Mouse (Mus musculus) liver, embryonic 12.5 days (tissue): Measurements from ENCODE around the gene Thsd1. TPM values are rescaled to one million over a fixed set of nuclear protein-coding genes. Genes with fewer than 3 reads are reported as not detected.
A peak's percentile ranks its signal among the peaks of the same experiment; 100 is the strongest.

Experiments
- ATAC-seq: fragments of 200-750 bp; cut with Nextera tagmentation; 2 replicates; pipeline ENCODE4 v1.8.0; 2017; ENCODE audit warnings: moderate number of reproducible peaks, mild to moderate bottlenecking, moderate library complexity
- H3K27ac ChIP-seq: fragments of 300-500 bp; sonication (generic); 2 replicates; pipeline ENCODE4 v1.5.1; 2016; ENCODE audit warnings: mild to moderate bottlenecking
- H3K27me3 ChIP-seq: fragments of 300-500 bp; sonication (generic); replicated peaks from 2 replicates; pipeline ENCODE4 v1.6.1; 2016; ENCODE audit warnings: mild to moderate bottlenecking, moderate library complexity
- H3K36me3 ChIP-seq: fragments of 300-500 bp; sonication (generic); 2 replicates; pipeline ENCODE4 v1.6.1; 2016; ENCODE audit warnings: mild to moderate bottlenecking, moderate library complexity
- H3K4me1 ChIP-seq: fragments of 300-500 bp; sonication (generic); 2 replicates; pipeline ENCODE4 v1.6.1; 2016
- H3K4me2 ChIP-seq: fragments of 300-500 bp; sonication (generic); 2 replicates; pipeline ENCODE4 v1.6.1; 2016; ENCODE audit warnings: mild to moderate bottlenecking, moderate library complexity
- H3K4me3 ChIP-seq: fragments of 300-500 bp; sonication (generic); 2 replicates; pipeline ENCODE4 v1.5.1; 2016; ENCODE audit warnings: mild to moderate bottlenecking, moderate library complexity
- H3K9ac ChIP-seq: fragments of 300-500 bp; sonication (generic); 2 replicates; pipeline ENCODE4 v1.6.1; 2016; ENCODE audit warnings: mild to moderate bottlenecking, moderate library complexity
- H3K9me3 ChIP-seq: fragments of 300-500 bp; sonication (generic); replicated peaks from 2 replicates; pipeline ENCODE4 v1.6.1; 2016; ENCODE audit warnings: mild to moderate bottlenecking, moderate library complexity
- WGBS: fragments of 180-500 bp; shearing (Covaris S2); methylation state at CpG from one replicate; pipeline ENCODE4 v1.1.7; 2016; ENCODE audit not compliant: insufficient replicate concordance; 5-methylcytosine and 5-hydroxymethylcytosine counted together
- polyA plus RNA-seq: library from polyadenylated mRNA; unstranded; fragments of >200 nt; fragmentation: Nextera tagmentation; extraction: Ambion mirVana; gene quantifications from 2 replicates; pipeline ENCODE4 v1.2.1, GENCODE M21; 2016

Thsd1 gene
- 4.2 and 4.5 TPM in 2 replicates for polyA plus RNA-seq

DNA sequence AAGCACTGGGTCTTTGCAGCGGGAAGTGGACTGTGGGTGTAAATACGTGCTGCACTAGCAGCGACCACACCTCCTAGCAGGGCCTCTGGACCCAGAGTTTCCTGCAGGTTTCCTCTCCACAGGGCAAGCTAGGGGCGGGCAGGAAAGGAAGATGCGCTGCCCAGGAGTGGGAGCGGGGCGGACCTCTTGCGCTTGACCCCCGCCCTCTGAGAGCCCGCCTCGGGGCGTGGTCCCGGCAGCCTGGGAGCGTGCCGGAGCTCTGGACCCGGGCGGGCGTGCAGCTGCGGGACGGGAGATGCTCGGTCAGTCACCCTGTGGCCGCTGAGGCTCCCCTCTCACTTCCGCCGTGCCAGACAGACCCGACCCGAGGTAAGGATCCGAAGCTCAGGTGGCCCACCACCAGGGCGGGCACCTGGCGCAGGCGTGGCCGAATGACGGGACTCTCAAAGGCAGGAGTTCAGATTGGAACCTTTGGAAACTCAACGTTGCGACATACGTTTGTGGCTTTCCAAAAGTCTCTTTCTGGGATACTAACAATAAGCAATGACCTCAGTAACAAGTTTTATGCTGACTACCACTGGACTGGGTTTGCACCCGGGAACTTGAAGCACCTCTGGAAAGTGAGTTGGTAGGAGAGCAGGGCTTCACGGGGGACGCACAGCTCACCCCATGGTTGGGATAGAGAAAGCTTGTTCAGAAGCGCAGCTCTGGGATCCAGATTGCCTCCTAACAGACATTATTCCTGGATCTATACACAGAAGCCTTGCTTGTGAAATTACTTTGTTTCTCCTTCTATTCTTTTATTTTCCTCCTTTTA, at the start of gene Thsd1:
TSS of gene Thsd1 (plus strand) at position 253 of the 817 bp plus-strand sequence.
- WGBS = under 1% methylated on average over 39 of the region's 39 CpGs
- peaks cover 37% of the 10 kb centered on the region for H3K27me3 ChIP-seq
- ATAC-seq = peak; percentile 77
- H3K4me1 ChIP-seq = peaks cover 7% of the 10 kb centered on the region; the same call in 1 of the 2 replicates
- no peaks in the 10 kb centered on the region for H3K9me3 ChIP-seq
- H3K4me3 ChIP-seq = peak within 1 kb of the TSS; percentile 53
- H3K27ac ChIP-seq = no peak within 1 kb of the TSS
- peaks cover 2% of the 10 kb centered on the region; the same call in 1 of the 2 replicates for H3K36me3 ChIP-seq
- peak within 1 kb of the TSS; percentile 67 for H3K4me2 ChIP-seq
- no peak within 1 kb of the TSS for H3K9ac ChIP-seq

- peak overlapping the region; percentile 94 for H3K27ac ChIP-seq
- 2% methylated on average over 3 of the region's 3 CpGs for WGBS
- no peaks in the 10 kb centered on the region for H3K9me3 ChIP-seq
- ATAC-seq = peak; percentile 78
- H3K27me3 ChIP-seq = peaks cover 6% of the 10 kb centered on the region
- H3K4me3 ChIP-seq = peak overlapping the region; percentile 84
- peaks cover 23% of the 10 kb centered on the region for H3K4me1 ChIP-seq
- H3K9ac ChIP-seq = peak overlapping the region; percentile 86
- no peaks in the 10 kb centered on the region for H3K36me3 ChIP-seq
- H3K4me2 ChIP-seq = peak overlapping the region; percentile 85
These were observed 42.2 kb upstream of the Thsd1 start for GRCm38 (mm10) chr8:22184884-22185283.

- peak within 1 kb of the TSS; percentile 86 for H3K9ac ChIP-seq
- H3K36me3 ChIP-seq = no peaks in the 10 kb centered on the region
- peaks cover 23% of the 10 kb centered on the region for H3K4me1 ChIP-seq
- no peaks in the 10 kb centered on the region for H3K9me3 ChIP-seq
- H3K27me3 ChIP-seq = peaks cover 6% of the 10 kb centered on the region
- peak; percentile 94 for ATAC-seq
- peak within 1 kb of the TSS; percentile 94 for H3K27ac ChIP-seq
- whole genome bisulfite sequencing = 2% methylated on average over 63 of the region's 63 CpGs
- peak within 1 kb of the TSS; percentile 84 for H3K4me3 ChIP-seq
- H3K4me2 ChIP-seq = peak within 1 kb of the TSS; percentile 85
These were observed 41.4 kb upstream of the Thsd1 start, which contains the start of gene Ckap2 for GRCm38 (mm10) chr8:22185431-22186397. Gene Ckap2 (minus strand): TSS chr8:22185819.

- peak; percentile 91 for ATAC-seq
- H3K36me3 ChIP-seq = peaks cover 5% of the 10 kb centered on the region; the same call in 1 of the 2 replicates
- peaks cover 21% of the 10 kb centered on the region for H3K4me1 ChIP-seq
- H3K9ac ChIP-seq = peak within 1 kb of the TSS; percentile 88
- no peaks in the 10 kb centered on the region for H3K9me3 ChIP-seq
- peaks cover 6% of the 10 kb centered on the region for H3K27me3 ChIP-seq
- peak within 1 kb of the TSS; percentile 80 for H3K4me3 ChIP-seq
- WGBS = under 1% methylated on average over 73 of the region's 73 CpGs
- H3K4me2 ChIP-seq = peak within 1 kb of the TSS; percentile 82
- peak within 1 kb of the TSS; percentile 90 for H3K27ac ChIP-seq
These were observed 34.3 kb upstream of the Thsd1 start, which contains the start of gene Vps36 for GRCm38 (mm10) chr8:22192660-22193431. Gene Vps36 (plus strand): TSS chr8:22192809.

- Histone ChIP-seq H3K4me3 (peak overlapping the region; percentile 80), H3K4me2 (peak overlapping the region; percentile 82), H3K27me3 (peaks cover under 1% of the 10 kb centered on the region), H3K9ac (peak overlapping the region; percentile 88), H3K9me3 (no peaks in the 10 kb centered on the region), H3K27ac (peak overlapping the region; percentile 90), H3K4me1 (peaks cover 21% of the 10 kb centered on the region), H3K36me3 (peaks cover 8% of the 10 kb centered on the region; the same call in 1 of the 2 replicates)
- 0 out of 2 replicates have a peak, but pooled peaks have one; percentile 25 for ATAC-seq
- WGBS = 10% methylated on average over 12 of the region's 12 CpGs
These were observed 33.6 kb upstream of the Thsd1 start for GRCm38 (mm10) chr8:22193432-22194010.

GRCm38 (mm10) chr8:22197914-22198313, 29.2 kb upstream of the Thsd1 start:
- Histone ChIP-seq H3K9ac (no peak overlapping the region), H3K9me3 (no peaks in the 10 kb centered on the region), H3K4me1 (peaks cover 14% of the 10 kb centered on the region), H3K4me3 (no peak overlapping the region), H3K4me2 (no peak overlapping the region), H3K36me3 (peaks cover 36% of the 10 kb centered on the region), H3K27ac (no peak overlapping the region), H3K27me3 (no peaks in the 10 kb centered on the region)
- WGBS = 89% methylated on average over 6 of the region's 6 CpGs
- no peak for ATAC-seq

- ATAC-seq = no peak
- WGBS = 88% methylated on average over 8 of the region's 8 CpGs
- no peak overlapping the region for H3K27ac ChIP-seq
- H3K36me3 ChIP-seq = peaks cover 36% of the 10 kb centered on the region
- H3K4me1 ChIP-seq = peaks cover 3% of the 10 kb centered on the region
- no peak overlapping the region for H3K4me2 ChIP-seq
- no peaks in the 10 kb centered on the region for H3K27me3 ChIP-seq
- no peak overlapping the region for H3K9ac ChIP-seq
- H3K4me3 ChIP-seq = no peak overlapping the region
- no peaks in the 10 kb centered on the region for H3K9me3 ChIP-seq
These were observed 27.6 kb upstream of the Thsd1 start for GRCm38 (mm10) chr8:22199481-22199880.

GRCm38 (mm10) chr8:22207535-22207934, 19.6 kb upstream of the Thsd1 start:
- Histone ChIP-seq H3K27me3 (no peaks in the 10 kb centered on the region), H3K9ac (no peak overlapping the region), H3K4me3 (no peak overlapping the region), H3K36me3 (peaks cover 36% of the 10 kb centered on the region), H3K4me1 (peaks cover 22% of the 10 kb centered on the region), H3K4me2 (no peak overlapping the region), H3K9me3 (no peaks in the 10 kb centered on the region), H3K27ac (no peak overlapping the region)
- ATAC-seq = no peak
- 48% methylated on average over 4 of the region's 4 CpGs for WGBS

DNA sequence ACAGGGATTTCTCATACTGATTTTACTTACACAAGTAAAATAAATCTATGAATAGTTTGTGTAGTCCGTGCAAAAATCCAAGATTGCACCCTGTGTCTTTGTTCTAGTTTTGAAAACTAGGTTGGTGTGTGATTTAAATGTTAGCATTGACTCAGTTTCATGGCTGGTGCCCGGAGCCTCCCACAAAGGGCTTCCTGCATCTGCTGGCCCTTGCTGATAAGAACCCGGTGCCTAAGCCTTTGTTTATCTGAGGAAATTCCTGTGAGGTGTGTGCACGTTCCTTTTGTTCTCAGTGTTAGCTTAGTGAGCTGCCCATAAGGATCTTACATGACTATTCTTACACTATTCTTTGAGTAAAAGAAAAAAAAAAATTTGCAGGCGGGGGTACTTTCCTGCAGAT, 18.1 kb upstream of the Thsd1 start:
- Histone ChIP-seq H3K4me2 (peak overlapping the region; percentile 22; the same call in 1 of the 2 replicates), H3K4me1 (peaks cover 22% of the 10 kb centered on the region)
- peak; percentile 81 for ATAC-seq

GRCm38 (mm10) chr8:22214826-22215225, 12.3 kb upstream of the Thsd1 start:
- Histone ChIP-seq H3K27ac (no peak overlapping the region), H3K4me3 (no peak overlapping the region), H3K36me3 (peaks cover 66% of the 10 kb centered on the region), H3K9me3 (no peaks in the 10 kb centered on the region), H3K4me2 (no peak overlapping the region), H3K4me1 (0 out of 2 replicates have a peak, but pooled peaks cover under 1% of the 10 kb centered on the region), H3K27me3 (no peaks in the 10 kb centered on the region), H3K9ac (no peak overlapping the region)
- WGBS = 87% methylated on average over 10 of the region's 10 CpGs
- no peak for ATAC-seq

More for the DNA sequence above, 18.1 kb upstream of the Thsd1 start:
- WGBS = 4% methylated on average over 5 of the region's 5 CpGs
- Histone ChIP-seq H3K36me3 (peaks cover 40% of the 10 kb centered on the region), H3K9ac (no peak overlapping the region), H3K27ac (peak overlapping the region; percentile 30; the same call in 1 of the 2 replicates), H3K9me3 (no peaks in the 10 kb centered on the region), H3K27me3 (no peaks in the 10 kb centered on the region), H3K4me3 (no peak overlapping the region)
